In the genomic region with DNA sequence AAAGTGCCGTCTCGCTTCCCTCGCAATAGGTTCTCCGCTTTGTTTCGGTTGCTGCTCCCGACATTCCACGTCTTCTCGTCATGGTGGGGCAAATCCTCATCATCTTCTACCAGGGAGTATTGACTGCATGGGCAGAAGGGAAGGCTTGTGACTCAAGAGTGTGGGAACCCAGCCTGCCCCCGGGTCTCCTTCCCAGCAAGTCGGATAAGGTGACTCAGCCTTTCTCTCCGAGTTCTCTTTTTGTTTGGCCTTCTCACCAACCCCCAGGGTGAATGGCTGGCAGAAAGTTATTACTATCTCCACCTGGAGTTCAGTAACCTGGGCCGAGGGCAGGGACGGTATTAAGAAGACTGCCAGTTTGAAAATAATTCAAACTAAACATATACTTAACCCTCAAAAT, we compare ENCODE assay signal across 26 mouse cellular contexts.
DNase-seq lines count a peak whose midpoint lies in the region; ATAC-seq and TF ChIP-seq lines count a peak whose summit lies in the region.
"Had no signal": no experiment of that assay in that cellular context is flagged by ENCODE, and none has a peak within 500 bp of the region (broad histone marks: within the 10 kb centered on the region; RNA-seq: fewer than 3 reads in every experiment).

No protein-coding gene starts in this region.

- peak; percentile 5 for DNase-seq in forebrain, embryonic 10.5 days (ENCODE audit: extremely low spot score, low spot score)
- DNase-seq in left cerebral cortex, adult 2 months (ENCODE audit: extremely low spot score in 1 of 2, low spot score in 2 of 2), result no peak
- DNase-seq in left cerebral cortex, postnatal 36 days (ENCODE audit: low spot score in 2 of 2), result no peak
- peak; percentile 66 for DNase-seq in brain, adult 2 months (ENCODE audit: low read depth, low spot score)
- DNase-seq: adrenal gland, adult 8-10 months; adrenal gland, postnatal 14 days; adrenal gland, postnatal 36 days; B cell, adult 2 months; cerebellum, adult 11 months; cerebellum, adult 18-20 months; cerebellum, adult 8-10 months; cerebellum, adult 9-11 months; cerebellum, postnatal 14 days; cerebellum, postnatal 36 days; embryo, embryonic 11 days had no signal

- TF ChIP-seq CTCF in left cerebral cortex, adult 2 months (IDR thresholded peaks at IDR 0.05), result no peak

- ATAC-seq in forebrain, embryonic 12.5 days (ENCODE audit: low FRiP score), result no peak
- ATAC-seq: activated CD4-positive, CD25-positive, alpha-beta regulatory T cell, adult 4 months; CD4-positive, CD25-positive, alpha-beta regulatory T cell, adult 4 months; forebrain, embryonic 14.5 days; forebrain, embryonic 16.5 days; Patski had no signal

- H3K9ac ChIP-seq in forebrain, embryonic 12.5 days, result no peak overlapping the region
- H3K9ac ChIP-seq: embryonic facial prominence, embryonic 13.5 days; embryonic facial prominence, embryonic 15.5 days had no signal

- H3K27ac ChIP-seq in forebrain, embryonic 10.5 days, result no peak overlapping the region
- no peak overlapping the region for H3K27ac ChIP-seq in forebrain, embryonic 12.5 days
- H3K27ac ChIP-seq in left cerebral cortex, adult 2 months, result peak overlapping the region; percentile 29
- H3K27ac ChIP-seq: embryonic facial prominence, embryonic 13.5 days; embryonic facial prominence, embryonic 15.5 days had no signal

- no peak overlapping the region for H3K4me3 ChIP-seq in forebrain, embryonic 10.5 days
- no peak overlapping the region for H3K4me3 ChIP-seq in forebrain, embryonic 12.5 days (replicated peaks)
- no peak overlapping the region for H3K4me3 ChIP-seq in left cerebral cortex, adult 2 months
- H3K4me3 ChIP-seq: embryonic facial prominence, embryonic 13.5 days; embryonic facial prominence, embryonic 15.5 days; erythroblast, embryonic 14.5 days had no signal

- no peaks in the 10 kb centered on the region for H3K27me3 ChIP-seq in forebrain, embryonic 10.5 days (ENCODE audit: poor library complexity, severe bottlenecking)
- no peaks in the 10 kb centered on the region for H3K27me3 ChIP-seq in forebrain, embryonic 12.5 days
- H3K27me3 ChIP-seq: CH12.LX; embryonic facial prominence, embryonic 13.5 days; embryonic facial prominence, embryonic 15.5 days; Patski had no signal

- intact Hi-C loops in left cerebral cortex, adult 2 months (cut with DNase I), result no loop called here
- intact Hi-C loops in left cerebral cortex, postnatal 36 days (cut with DNase I), result no loop called here

- H3K36me3 ChIP-seq in forebrain, embryonic 10.5 days (replicated peaks), result peaks cover 54% of the 10 kb centered on the region
- H3K36me3 ChIP-seq in forebrain, embryonic 12.5 days (replicated peaks), result peaks cover 35% of the 10 kb centered on the region

- H3K9me3 ChIP-seq in forebrain, embryonic 10.5 days, result no peaks in the 10 kb centered on the region
- no peaks in the 10 kb centered on the region for H3K9me3 ChIP-seq in forebrain, embryonic 12.5 days
- H3K9me3 ChIP-seq: embryonic facial prominence, embryonic 13.5 days; embryonic facial prominence, embryonic 15.5 days; G1E had no signal

- no peak overlapping the region for H3K4me2 ChIP-seq in forebrain, embryonic 12.5 days
- H3K4me2 ChIP-seq: embryonic facial prominence, embryonic 13.5 days; embryonic facial prominence, embryonic 15.5 days had no signal

- H3K4me1 ChIP-seq in forebrain, embryonic 10.5 days, result peaks cover 6% of the 10 kb centered on the region
- H3K4me1 ChIP-seq in forebrain, embryonic 12.5 days, result peaks cover 5% of the 10 kb centered on the region

- 94% methylated on average over 13 of the region's 13 CpGs for WGBS in forebrain, embryonic 10.5 days
- WGBS in forebrain, embryonic 12.5 days, result 95% methylated on average over 13 of the region's 13 CpGs

Comparison
In these comparisons a context has a peak if more than half of its experiments do, and no peak if none do; other contexts are left out.
1. DNase-seq: peak in forebrain, embryonic 10.5 days (single experiment) and brain, adult 2 months (single experiment); none in left cerebral cortex, adult 2 months (0 of 2) and left cerebral cortex, postnatal 36 days (0 of 2).